Mouse (Mus musculus) intestine, embryonic 14.5 days (tissue): ENCODE data around the gene Nbdy. TPM values are rescaled to one million over a fixed set of nuclear protein-coding genes. Genes with fewer than 3 reads are reported as not detected.

Source experiments
- ATAC-seq: fragments of 200-750 bp; cut with Nextera tagmentation; replicated peaks from 2 replicates; pipeline ENCODE4 v1.8.0; 2017; ENCODE audit warnings: low read depth, moderate number of reproducible peaks, moderate TSS enrichment, moderate library complexity; ENCODE audit not compliant: low FRiP score, low TSS enrichment
- DNase-seq: peaks from one replicate; pipeline ENCODE4 v3.0.0-alpha.2; 2018; ENCODE audit warnings: low spot score
- H3K27ac ChIP-seq: fragments of 300-500 bp; sonication (generic); 2 replicates; pipeline ENCODE4 v1.5.1; 2014; ENCODE audit warnings: low read depth, mild to moderate bottlenecking, control low read depth
- H3K27me3 ChIP-seq: fragments of 300-500 bp; sonication (generic); replicated peaks from 2 replicates; pipeline ENCODE4 v1.6.1; 2014; ENCODE audit warnings: low read length, control low read depth; ENCODE audit not compliant: control insufficient read depth, insufficient read depth
- H3K36me3 ChIP-seq: fragments of 300-500 bp; sonication (generic); 2 replicates; pipeline ENCODE4 v1.6.1; 2014; ENCODE audit warnings: low read length, control low read depth; ENCODE audit not compliant: control insufficient read depth, insufficient read depth
- H3K4me1 ChIP-seq: fragments of 300-500 bp; sonication (generic); replicated peaks from 2 replicates; pipeline ENCODE4 v1.6.1; 2014; ENCODE audit warnings: low read length, control low read depth, mixed read lengths; ENCODE audit not compliant: control insufficient read depth, insufficient read depth
- H3K4me2 ChIP-seq: fragments of 300-500 bp; sonication (generic); 2 replicates; pipeline ENCODE4 v1.6.1; 2014; ENCODE audit warnings: low read length
- H3K4me3 ChIP-seq: fragments of 300-500 bp; sonication (generic); 2 replicates; pipeline ENCODE4 v1.5.1; 2014; ENCODE audit warnings: low read depth, low read length, control low read depth, mixed read lengths
- H3K9ac ChIP-seq: fragments of 300-500 bp; sonication (generic); 2 replicates; pipeline ENCODE4 v1.6.1; 2014; ENCODE audit warnings: mild to moderate bottlenecking, low read length
- H3K9me3 ChIP-seq: fragments of 300-500 bp; sonication (generic); 2 replicates; pipeline ENCODE4 v1.6.1; 2016; ENCODE audit warnings: low read length, control low read depth; ENCODE audit not compliant: control insufficient read depth
- WGBS: fragments of 180-500 bp; shearing (Covaris S2); extraction: QIAGEN DNeasy Blood & Tissue Kit; methylation state at CpG from one replicate; pipeline ENCODE4 v1.1.7; 2014; 5-methylcytosine and 5-hydroxymethylcytosine counted together
- polyA plus RNA-seq: library from polyadenylated mRNA; unstranded; fragments of >200 nt; fragmentation: Nextera tagmentation; extraction: Ambion mirVana; gene quantifications from 2 replicates; pipeline ENCODE4 v1.2.1, GENCODE M21; 2014

Gene Nbdy
- polyA plus RNA-seq, 1 experiment from 2014 or later, result 96.0 TPM

DNA sequence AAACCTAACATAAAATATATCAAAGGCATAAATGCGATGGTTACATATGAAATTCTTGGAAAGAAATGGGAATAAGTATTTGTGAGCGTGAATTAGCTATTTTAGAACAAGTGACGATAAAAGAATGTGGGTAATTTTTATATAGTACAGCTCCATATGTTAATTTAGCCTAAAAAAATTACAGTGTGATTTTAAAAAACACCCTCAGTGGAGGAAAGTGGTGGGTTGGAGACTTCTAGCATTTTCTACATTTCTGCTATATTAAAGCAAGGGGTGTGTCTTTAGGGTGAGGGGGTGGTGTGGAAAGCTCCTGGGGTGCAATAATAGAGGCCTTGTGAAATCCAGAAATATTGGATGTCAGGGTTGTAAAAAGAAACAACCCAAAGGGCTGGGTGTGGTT, 19.1 kb downstream of the Nbdy start:
- 86% methylated on average over 3 of the region's 3 CpGs for WGBS
- Histone ChIP-seq H3K36me3 (peaks cover 6% of the 10 kb centered on the region; the same call in 1 of the 2 replicates), H3K9ac (no peak overlapping the region), H3K4me3 (no peak overlapping the region), H3K4me2 (no peak overlapping the region), H3K27ac (no peak overlapping the region), H3K4me1 (no peaks in the 10 kb centered on the region), H3K9me3 (no peaks in the 10 kb centered on the region), H3K27me3 (no peaks in the 10 kb centered on the region)
- no peak for DNase-seq
- ATAC-seq, result no peak

- DNase-seq (no peak), ATAC-seq (no peak)
- no peaks in the 10 kb centered on the region for H3K9me3 ChIP-seq
- no peak overlapping the region for H3K27ac ChIP-seq
- no peak overlapping the region for H3K9ac ChIP-seq
- 39% methylated on average over 2 of the region's 2 CpGs for WGBS
- H3K4me1 ChIP-seq, result no peaks in the 10 kb centered on the region
- no peaks in the 10 kb centered on the region for H3K27me3 ChIP-seq
- no peak overlapping the region for H3K4me3 ChIP-seq
- H3K36me3 ChIP-seq, result no peaks in the 10 kb centered on the region
- H3K4me2 ChIP-seq, result no peak overlapping the region
Observed at GRCm38 (mm10) chrX:153749230-153749629, 25.8 kb downstream of the Nbdy start.

Other genes starting within 250 kb of the Nbdy start
- gene Ubqln2, start 225.4 kb upstream of the Nbdy start, polyA plus RNA-seq, result 27.5 and 30.8 TPM in 2 replicates
- gene Cypt3, start 165.0 kb upstream of the Nbdy start, polyA plus RNA-seq, result not detected in 2 replicates
- gene Kctd12b, start 27.2 kb upstream of the Nbdy start, polyA plus RNA-seq, result 5.4 and 5.9 TPM in 2 replicates
- 16.9 and 21.8 TPM in 2 replicates for gene Spin2c, start 108.6 kb downstream of the Nbdy start, polyA plus RNA-seq